Mouse (Mus musculus): Measurements from ENCODE around the gene Reg2.
"Not testable (repeated sequence)": the region's sequence is repeated elsewhere in the genome, so short reads cannot be mapped to it uniquely, and the experiment has no call there.

Reg2 gene

GRCm38 (mm10) chr6:78395323-78395722 is at the start of gene Reg2:
Reg2 (plus strand) TSS chr6:78395623.
- DNase-seq (ENCODE audit: low read depth, low spot score) = not testable (repeated sequence)

GRCm38 (mm10) chr6:78361971-78362563 is 33.4 kb upstream of the Reg2 start:
- no peak for DNase-seq (ENCODE audit: low read depth, low spot score)

GRCm38 (mm10) chr6:78370357-78370756 is 25.1 kb upstream of the Reg2 start, which contains the start of gene Reg3b:
Reg3b (plus strand) TSS chr6:78370657.
- DNase-seq (ENCODE audit: low read depth, low spot score) = no peak

GRCm38 (mm10) chr6:78378765-78379164 is 16.7 kb upstream of the Reg2 start, which contains the start of gene Reg3d:
Reg3d (minus strand) TSS chr6:78378865.
- DNase-seq (ENCODE audit: low read depth, low spot score) = no peak

GRCm38 (mm10) chr6:78380409-78380808 is 15.0 kb upstream of the Reg2 start, which contains the start of gene Reg3a:
Reg3a (plus strand) TSS chr6:78380709.
- no peak for DNase-seq (ENCODE audit: low read depth, low spot score)

GRCm38 (mm10) chr6:78385609-78386008 is 9.8 kb upstream of the Reg2 start:
- DNase-seq (ENCODE audit: low read depth, low spot score) = no peak

GRCm38 (mm10) chr6:78422411-78422810 is 27.0 kb downstream of the Reg2 start, which contains the start of gene Reg1:
Reg1 (plus strand) TSS chr6:78422711.
- not testable (repeated sequence) for DNase-seq (ENCODE audit: low read depth, low spot score)

GRCm38 (mm10) chr6:78425497-78425896 is 30.1 kb downstream of the Reg2 start:
- DNase-seq (ENCODE audit: low read depth, low spot score) = no peak

- no peak for DNase-seq (ENCODE audit: low read depth, low spot score)
Measured at GRCm38 (mm10) chr6:78447202-78447601, 51.8 kb downstream of the Reg2 start.

GRCm38 (mm10) chr6:78448409-78448808 is 53.0 kb downstream of the Reg2 start:
- DNase-seq (ENCODE audit: low read depth, low spot score) = no peak

GRCm38 (mm10) chr6:78452804-78453203 is 57.4 kb downstream of the Reg2 start:
- DNase-seq (ENCODE audit: low read depth, low spot score) = no peak

Data from ZHBTc4 (cell line).